Mouse (Mus musculus): ENCODE measurements around the gene Usp54. TPM values are rescaled to one million over a fixed set of nuclear protein-coding genes. Genes with fewer than 3 reads are reported as not detected.
A peak's percentile ranks its signal among the peaks of the same experiment; 100 is the strongest.
"Not testable (repeated sequence)": the region's sequence is repeated elsewhere in the genome, so short reads cannot be mapped to it uniquely, and the experiment has no call there.

Usp54 gene
- polyA plus RNA-seq, 1 experiment from 2014 or later = 8.0 TPM

GRCm38 (mm10) chr14:20639918-20640619 is 794 bp downstream of the Usp54 start:
- H3K9me3 ChIP-seq (ENCODE audit: low read length) = no peaks in the 10 kb centered on the region
- peak; percentile 64 for ATAC-seq (ENCODE audit: low FRiP score, low TSS enrichment)
- H3K4me1 ChIP-seq (ENCODE audit: insufficient read depth, low read length) = peaks cover 12% of the 10 kb centered on the region
- WGBS = 1% methylated on average over 16 of the region's 16 CpGs
- H3K4me2 ChIP-seq (replicated peaks; ENCODE audit: low read depth, low read length) = peak overlapping the region; percentile 87
- H3K4me3 ChIP-seq (ENCODE audit: low read length) = peak overlapping the region; percentile 90
- H3K36me3 ChIP-seq (ENCODE audit: insufficient read depth, low read length) = no peaks in the 10 kb centered on the region
- peak overlapping the region; percentile 95 for H3K9ac ChIP-seq (replicated peaks; ENCODE audit: low read length)
- H3K27me3 ChIP-seq (ENCODE audit: insufficient read depth, low read length) = no peaks in the 10 kb centered on the region
- peak overlapping the region; percentile 85 for H3K27ac ChIP-seq (ENCODE audit: low read length)

GRCm38 (mm10) chr14:20638702-20639101 is 2.2 kb downstream of the Usp54 start:
- no peak for ATAC-seq (ENCODE audit: low FRiP score, low TSS enrichment)

GRCm38 (mm10) chr14:20637818-20638574 is 2.9 kb downstream of the Usp54 start:
- 72% methylated on average over 2 of the region's 2 CpGs for WGBS
- H3K9ac ChIP-seq (replicated peaks; ENCODE audit: low read length) = no peak overlapping the region
- ATAC-seq (ENCODE audit: low FRiP score, low TSS enrichment) = no peak
- no peaks in the 10 kb centered on the region for H3K9me3 ChIP-seq (ENCODE audit: low read length)
- no peaks in the 10 kb centered on the region for H3K27me3 ChIP-seq (ENCODE audit: insufficient read depth, low read length)
- no peaks in the 10 kb centered on the region for H3K36me3 ChIP-seq (ENCODE audit: insufficient read depth, low read length)
- H3K4me2 ChIP-seq (replicated peaks; ENCODE audit: low read depth, low read length) = no peak overlapping the region
- no peak overlapping the region for H3K4me3 ChIP-seq (ENCODE audit: low read length)
- H3K4me1 ChIP-seq (ENCODE audit: insufficient read depth, low read length) = peaks cover 12% of the 10 kb centered on the region
- H3K27ac ChIP-seq (ENCODE audit: low read length) = no peak overlapping the region

More at GRCm38 (mm10) chr14:20638702-20639101, 2.2 kb downstream of the Usp54 start:
- peaks cover 12% of the 10 kb centered on the region for H3K4me1 ChIP-seq (ENCODE audit: insufficient read depth, low read length)
- 94% methylated on average over 6 of the region's 6 CpGs for WGBS
- no peak overlapping the region for H3K4me3 ChIP-seq (ENCODE audit: low read length)
- no peaks in the 10 kb centered on the region for H3K36me3 ChIP-seq (ENCODE audit: insufficient read depth, low read length)
- no peaks in the 10 kb centered on the region for H3K9me3 ChIP-seq (ENCODE audit: low read length)
- no peak overlapping the region for H3K27ac ChIP-seq (ENCODE audit: low read length)
- no peak overlapping the region for H3K9ac ChIP-seq (replicated peaks; ENCODE audit: low read length)
- no peak overlapping the region for H3K4me2 ChIP-seq (replicated peaks; ENCODE audit: low read depth, low read length)
- H3K27me3 ChIP-seq (ENCODE audit: insufficient read depth, low read length) = no peaks in the 10 kb centered on the region

DNA sequence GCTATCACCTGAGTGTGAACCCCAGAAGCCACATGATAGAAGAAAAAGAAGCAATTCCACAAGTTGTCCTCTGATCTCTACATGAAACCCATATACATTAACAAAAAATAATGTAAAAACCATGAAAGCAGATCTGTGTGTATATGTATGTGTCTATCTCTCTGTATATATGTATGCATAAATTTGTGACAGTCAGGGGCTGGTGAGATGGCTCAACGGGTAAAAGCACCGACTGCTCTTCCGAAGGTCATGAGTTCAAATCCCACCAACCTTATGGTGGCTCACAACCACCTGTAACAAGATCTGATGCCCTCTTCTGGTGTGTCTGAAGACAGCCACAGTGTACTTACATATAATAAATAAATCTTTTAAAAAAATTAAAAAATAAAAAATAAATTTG is 3.9 kb downstream of the Usp54 start:
- ATAC-seq (ENCODE audit: low FRiP score, low TSS enrichment); H3K4me2 ChIP-seq (replicated peaks; ENCODE audit: low read depth, low read length); H3K4me1 ChIP-seq (ENCODE audit: insufficient read depth, low read length); H3K9me3 ChIP-seq (ENCODE audit: low read length); H3K36me3 ChIP-seq (ENCODE audit: insufficient read depth, low read length); H3K27me3 ChIP-seq (ENCODE audit: insufficient read depth, low read length); H3K4me3 ChIP-seq (ENCODE audit: low read length); H3K9ac ChIP-seq (replicated peaks; ENCODE audit: low read length); H3K27ac ChIP-seq (ENCODE audit: low read length): not testable (repeated sequence)
- 91% methylated on average over 3 of the region's 3 CpGs for WGBS

GRCm38 (mm10) chr14:20635546-20635945 is 5.3 kb downstream of the Usp54 start:
- no peaks in the 10 kb centered on the region for H3K36me3 ChIP-seq (ENCODE audit: insufficient read depth, low read length)
- no peaks in the 10 kb centered on the region for H3K27me3 ChIP-seq (ENCODE audit: insufficient read depth, low read length)
- no peak overlapping the region for H3K27ac ChIP-seq (ENCODE audit: low read length)
- no peak overlapping the region for H3K9ac ChIP-seq (replicated peaks; ENCODE audit: low read length)
- H3K4me3 ChIP-seq (ENCODE audit: low read length) = no peak overlapping the region
- no peak for ATAC-seq (ENCODE audit: low FRiP score, low TSS enrichment)
- WGBS = 91% methylated on average over 2 of the region's 2 CpGs
- no peaks in the 10 kb centered on the region for H3K9me3 ChIP-seq (ENCODE audit: low read length)
- H3K4me1 ChIP-seq (ENCODE audit: insufficient read depth, low read length) = peaks cover 3% of the 10 kb centered on the region; the same call in 1 of the 2 replicates
- no peak overlapping the region for H3K4me2 ChIP-seq (replicated peaks; ENCODE audit: low read depth, low read length)

DNA sequence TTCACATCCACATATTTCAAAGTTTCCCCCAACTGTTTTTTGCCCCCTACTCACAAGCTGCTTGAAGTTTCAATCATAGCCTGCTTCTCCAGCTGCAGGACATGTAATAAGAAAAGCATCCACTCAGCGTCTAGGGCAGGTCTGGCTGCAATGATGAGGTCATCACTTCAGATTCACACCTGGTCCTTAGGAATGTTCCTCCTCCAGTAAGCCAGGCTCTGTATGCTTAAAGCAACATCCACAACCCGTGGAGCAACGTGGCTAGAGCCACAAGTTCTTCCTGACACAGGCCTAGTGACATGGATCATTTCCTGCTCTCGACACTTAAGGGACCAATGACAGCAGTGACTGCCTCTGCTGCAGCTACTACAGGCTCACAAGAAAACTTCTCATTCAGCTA is 9.6 kb downstream of the Usp54 start:
- Histone ChIP-seq H3K4me2 (replicated peaks; ENCODE audit: low read depth, low read length) (no peak overlapping the region), H3K4me1 (ENCODE audit: insufficient read depth, low read length) (no peaks in the 10 kb centered on the region), H3K9ac (replicated peaks; ENCODE audit: low read length) (no peak overlapping the region), H3K36me3 (ENCODE audit: insufficient read depth, low read length) (no peaks in the 10 kb centered on the region), H3K27me3 (ENCODE audit: insufficient read depth, low read length) (no peaks in the 10 kb centered on the region), H3K27ac (ENCODE audit: low read length) (no peak overlapping the region), H3K4me3 (ENCODE audit: low read length) (no peak overlapping the region), H3K9me3 (ENCODE audit: low read length) (no peaks in the 10 kb centered on the region)
- no peak for ATAC-seq (ENCODE audit: low FRiP score, low TSS enrichment)
- 42% methylated on average over 4 of the region's 4 CpGs for WGBS

DNA sequence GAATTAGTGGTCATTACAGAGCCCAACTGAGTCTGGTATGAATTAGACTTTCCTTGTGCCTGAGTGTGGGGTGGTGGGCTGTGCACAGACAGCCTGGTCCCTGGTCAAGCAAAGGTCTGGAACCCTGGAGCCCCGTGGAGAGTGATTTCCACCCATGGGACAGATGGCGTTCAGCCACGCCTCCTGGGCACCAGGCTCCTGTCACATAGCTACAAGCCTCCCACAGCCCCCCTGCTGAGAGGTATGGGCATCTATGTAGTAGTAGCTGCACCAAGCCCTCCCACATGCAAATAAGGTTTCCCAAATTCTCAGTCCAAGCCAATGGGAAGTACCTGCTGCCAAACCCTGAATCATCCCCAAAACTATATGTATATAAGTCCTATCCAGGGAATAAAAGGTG is 13.9 kb downstream of the Usp54 start:
- ATAC-seq (ENCODE audit: low FRiP score, low TSS enrichment) = no peak
- H3K36me3 ChIP-seq (ENCODE audit: insufficient read depth, low read length) = no peaks in the 10 kb centered on the region
- H3K27ac ChIP-seq (ENCODE audit: low read length) = no peak overlapping the region
- WGBS = 55% methylated on average over 3 of the region's 3 CpGs
- H3K4me1 ChIP-seq (ENCODE audit: insufficient read depth, low read length) = no peaks in the 10 kb centered on the region
- no peak overlapping the region for H3K9ac ChIP-seq (replicated peaks; ENCODE audit: low read length)
- no peak overlapping the region for H3K4me3 ChIP-seq (ENCODE audit: low read length)
- no peak overlapping the region for H3K4me2 ChIP-seq (replicated peaks; ENCODE audit: low read depth, low read length)
- no peaks in the 10 kb centered on the region for H3K27me3 ChIP-seq (ENCODE audit: insufficient read depth, low read length)
- H3K9me3 ChIP-seq (ENCODE audit: low read length) = no peaks in the 10 kb centered on the region

DNA sequence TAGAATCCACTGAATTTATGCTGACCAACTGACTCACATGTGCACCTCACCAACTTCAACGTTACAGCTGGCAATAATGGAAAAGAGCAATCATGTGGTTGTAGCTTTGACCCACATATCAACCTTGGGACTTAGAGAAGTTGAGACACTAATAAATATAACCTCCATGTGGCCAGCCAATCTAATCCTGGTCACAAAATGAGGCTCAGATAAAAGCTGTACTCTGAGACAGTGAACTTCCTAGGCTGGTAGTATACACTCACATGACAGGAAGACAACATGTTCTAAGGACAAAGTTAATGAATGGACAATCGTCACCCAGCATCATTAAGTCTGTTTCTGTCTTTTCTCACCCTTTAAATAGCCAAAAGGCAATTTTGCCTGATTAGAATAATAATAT is 14.4 kb downstream of the Usp54 start:
- Histone ChIP-seq H3K36me3 (ENCODE audit: insufficient read depth, low read length) (no peaks in the 10 kb centered on the region), H3K27ac (ENCODE audit: low read length) (no peak overlapping the region), H3K4me1 (ENCODE audit: insufficient read depth, low read length) (no peaks in the 10 kb centered on the region), H3K9me3 (ENCODE audit: low read length) (no peaks in the 10 kb centered on the region), H3K4me3 (ENCODE audit: low read length) (no peak overlapping the region), H3K27me3 (ENCODE audit: insufficient read depth, low read length) (no peaks in the 10 kb centered on the region), H3K4me2 (replicated peaks; ENCODE audit: low read depth, low read length) (no peak overlapping the region), H3K9ac (replicated peaks; ENCODE audit: low read length) (no peak overlapping the region)
- WGBS = 80% methylated on average over 2 of the region's 2 CpGs
- no peak for ATAC-seq (ENCODE audit: low FRiP score, low TSS enrichment)

GRCm38 (mm10) chr14:20622907-20623306 is 18.0 kb downstream of the Usp54 start:
- H3K9me3 ChIP-seq (ENCODE audit: low read length) = no peaks in the 10 kb centered on the region
- no peak overlapping the region for H3K4me3 ChIP-seq (ENCODE audit: low read length)
- 93% methylated on average over 3 of the region's 3 CpGs for WGBS
- no peak overlapping the region for H3K9ac ChIP-seq (replicated peaks; ENCODE audit: low read length)
- H3K4me2 ChIP-seq (replicated peaks; ENCODE audit: low read depth, low read length) = no peak overlapping the region
- no peaks in the 10 kb centered on the region for H3K27me3 ChIP-seq (ENCODE audit: insufficient read depth, low read length)
- H3K4me1 ChIP-seq (ENCODE audit: insufficient read depth, low read length) = peaks cover 8% of the 10 kb centered on the region; the same call in 1 of the 2 replicates
- H3K27ac ChIP-seq (ENCODE audit: low read length) = no peak overlapping the region
- ATAC-seq (ENCODE audit: low FRiP score, low TSS enrichment) = no peak
- 0 out of 2 replicates have a peak, but pooled peaks cover 3% of the 10 kb centered on the region for H3K36me3 ChIP-seq (ENCODE audit: insufficient read depth, low read length)

DNA sequence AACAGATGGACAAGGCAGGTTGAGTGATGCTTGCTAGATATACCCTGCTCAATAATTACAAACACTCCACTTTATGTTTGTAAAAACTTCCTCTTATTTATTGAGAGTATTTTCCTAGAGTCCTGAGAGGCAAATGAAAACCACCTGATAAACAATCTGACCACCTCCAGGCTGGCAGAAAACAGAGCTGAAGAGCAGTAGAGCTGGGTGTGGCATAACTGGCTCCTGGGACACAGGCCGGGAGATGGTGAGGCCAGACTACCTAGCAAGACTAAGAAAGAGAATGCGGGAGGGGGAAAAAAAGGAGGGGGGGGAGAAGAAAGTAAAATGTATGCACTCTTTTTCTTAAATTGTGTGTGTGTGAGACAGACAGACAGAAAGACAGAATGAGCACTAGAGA is 18.5 kb downstream of the Usp54 start:
- Histone ChIP-seq H3K36me3 (ENCODE audit: insufficient read depth, low read length) (0 out of 2 replicates have a peak, but pooled peaks cover 3% of the 10 kb centered on the region), H3K27me3 (ENCODE audit: insufficient read depth, low read length) (no peaks in the 10 kb centered on the region), H3K4me2 (replicated peaks; ENCODE audit: low read depth, low read length) (no peak overlapping the region), H3K9me3 (ENCODE audit: low read length) (no peaks in the 10 kb centered on the region), H3K9ac (replicated peaks; ENCODE audit: low read length) (no peak overlapping the region), H3K27ac (ENCODE audit: low read length) (no peak overlapping the region), H3K4me3 (ENCODE audit: low read length) (no peak overlapping the region), H3K4me1 (ENCODE audit: insufficient read depth, low read length) (peaks cover 8% of the 10 kb centered on the region; the same call in 1 of the 2 replicates)
- ATAC-seq (ENCODE audit: low FRiP score, low TSS enrichment) = no peak
- 92% methylated on average over 2 of the region's 2 CpGs for WGBS

Data from kidney, embryonic 16.5 days (tissue).